Mouse (Mus musculus) heart, postnatal 0 days (tissue): ENCODE measurements around the gene BC107364.
"Not testable (repeated sequence)": the region's sequence is repeated elsewhere in the genome, so short reads cannot be mapped to it uniquely, and the experiment has no call there.

ENCODE experiments used
- CTCF ChIP-seq: IDR thresholded peaks from 2 replicates; pipeline ENCODE4 v1.5.1; 2016; ENCODE audit warnings: antibody characterized with exemption, control low read depth, low read depth
- EP300 ChIP-seq: IDR thresholded peaks from 2 replicates; pipeline ENCODE4 v1.6.1; 2016; ENCODE audit warnings: antibody characterized with exemption, low read depth

- not testable (repeated sequence) for TF ChIP-seq CTCF, EP300
Observed at GRCm38 (mm10) chr3:96473556-96473955, 21.4 kb upstream of the BC107364 start.
